Mouse (Mus musculus) hindbrain, embryonic 16.5 days (tissue): Measurements from ENCODE around the gene Wrap53. TPM values are rescaled to one million over a fixed set of nuclear protein-coding genes. Genes with fewer than 3 reads are reported as not detected.
"Not testable (repeated sequence)": the region's sequence is repeated elsewhere in the genome, so short reads cannot be mapped to it uniquely, and the experiment has no call there.

Experiments
- ATAC-seq: fragments of 200-750 bp; cut with Nextera tagmentation; 2 replicates; pipeline ENCODE4 v1.8.0; 2017; ENCODE audit warnings: moderate TSS enrichment, moderate library complexity
- H3K27ac ChIP-seq: fragments of 300-500 bp; sonication (generic); 2 replicates; pipeline ENCODE4 v1.5.1; 2014; ENCODE audit warnings: low read depth, mild to moderate bottlenecking, control low read depth, low read length, moderate library complexity
- H3K27me3 ChIP-seq: fragments of 300-500 bp; sonication (generic); replicated peaks from 2 replicates; pipeline ENCODE4 v1.6.1; 2014; ENCODE audit warnings: low read length; ENCODE audit not compliant: control insufficient read depth, insufficient read depth
- H3K36me3 ChIP-seq: fragments of 300-500 bp; sonication (generic); 2 replicates; pipeline ENCODE4 v1.6.1; 2014; ENCODE audit warnings: mild to moderate bottlenecking, low read length, moderate library complexity, mixed read lengths; ENCODE audit not compliant: control insufficient read depth, insufficient read depth
- H3K4me1 ChIP-seq: fragments of 300-500 bp; sonication (generic); 2 replicates; pipeline ENCODE4 v1.6.1; 2014; ENCODE audit warnings: low read depth, low read length; ENCODE audit not compliant: control insufficient read depth, insufficient read depth
- H3K4me2 ChIP-seq: fragments of 300-500 bp; sonication (generic); 2 replicates; pipeline ENCODE4 v1.6.1; 2014; ENCODE audit warnings: mild to moderate bottlenecking, low read length, control low read depth, moderate library complexity
- H3K4me3 ChIP-seq: fragments of 300-500 bp; sonication (generic); 2 replicates; pipeline ENCODE4 v1.5.1; 2014; ENCODE audit warnings: mild to moderate bottlenecking, low read length, control low read depth, moderate library complexity
- H3K9ac ChIP-seq: fragments of 300-500 bp; sonication (generic); 2 replicates; pipeline ENCODE4 v1.6.1; 2014; ENCODE audit warnings: low read depth, mild to moderate bottlenecking, control low read depth, low read length, moderate library complexity
- H3K9me3 ChIP-seq: fragments of 300-500 bp; sonication (generic); 2 replicates; pipeline ENCODE4 v1.6.1; 2014; ENCODE audit warnings: mild to moderate bottlenecking, low read length, moderate library complexity; ENCODE audit not compliant: control insufficient read depth
- WGBS: fragments of 180-500 bp; shearing (Covaris S2); extraction: QIAGEN DNeasy Blood & Tissue Kit; methylation state at CpG from one replicate; pipeline ENCODE4 v1.1.7; 2014; 5-methylcytosine and 5-hydroxymethylcytosine counted together
- polyA plus RNA-seq: library from polyadenylated mRNA; unstranded; fragments of >200 nt; fragmentation: Nextera tagmentation; extraction: Ambion mirVana; gene quantifications from 2 replicates; pipeline ENCODE4 v1.2.1, GENCODE M21; 2015

Gene Wrap53
- polyA plus RNA-seq, 1 experiment from 2014 or later: 18.2 TPM

DNA sequence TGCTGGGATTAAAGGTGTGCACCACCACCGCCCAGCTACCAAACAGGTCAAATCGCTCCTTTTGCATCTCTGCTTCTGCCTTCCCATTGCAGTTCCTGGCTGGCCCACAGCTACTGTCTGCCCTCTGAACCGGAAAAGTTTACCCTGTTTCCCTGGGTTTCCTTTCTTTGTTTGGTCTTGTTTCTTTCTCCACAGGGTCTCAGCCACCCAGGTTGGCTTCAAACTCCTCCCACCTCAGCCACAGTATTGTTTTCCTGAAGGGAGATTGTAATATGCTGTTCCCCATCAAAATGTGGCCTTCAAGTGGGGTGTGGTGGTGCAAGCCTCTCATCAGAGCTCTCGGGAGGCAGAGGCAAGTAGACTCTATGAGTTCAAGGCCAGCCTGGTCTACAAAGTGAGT lies 28.7 kb downstream of the Wrap53 start:
- H3K36me3 ChIP-seq: peaks cover 3% of the 10 kb centered on the region; the same call in 1 of the 2 replicates
- no peak overlapping the region for H3K27ac ChIP-seq
- no peaks in the 10 kb centered on the region for H3K27me3 ChIP-seq
- ATAC-seq: no peak
- H3K4me1 ChIP-seq: peaks cover 52% of the 10 kb centered on the region
- no peaks in the 10 kb centered on the region for H3K9me3 ChIP-seq
- H3K4me2 ChIP-seq: no peak overlapping the region
- H3K9ac ChIP-seq: no peak overlapping the region
- WGBS: 48% methylated on average over 4 of the region's 4 CpGs
- no peak overlapping the region for H3K4me3 ChIP-seq

DNA sequence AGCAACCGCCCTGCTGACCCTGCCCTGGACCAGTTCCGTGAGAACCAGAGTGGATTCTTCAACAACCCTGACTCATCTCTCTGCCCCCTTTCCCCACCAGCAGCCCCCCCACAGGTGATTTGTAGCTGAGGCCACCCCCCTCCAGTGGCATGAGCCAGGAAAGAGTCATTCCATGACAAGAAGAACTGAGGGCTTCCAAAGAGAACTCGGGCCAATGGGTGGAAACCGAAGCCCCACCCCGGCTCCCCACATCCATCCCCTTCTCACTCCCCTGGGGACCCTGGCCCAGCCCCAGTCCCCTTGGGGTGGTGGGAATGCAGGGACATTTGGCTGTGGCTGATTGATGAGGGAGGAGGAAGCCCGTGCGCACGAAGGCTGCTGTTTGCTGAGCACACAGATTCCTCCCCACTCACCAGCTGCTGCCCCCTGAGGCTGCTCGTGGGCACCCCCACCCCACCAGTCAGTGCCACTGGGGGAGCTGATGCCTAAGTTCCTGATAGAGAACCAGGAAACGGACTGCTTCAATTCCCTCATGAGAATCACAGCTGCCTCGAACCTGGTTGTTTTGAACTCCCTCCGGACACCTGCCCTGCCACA lies 30.9 kb downstream of the Wrap53 start, which contains the start of gene Dnah2:
Dnah2 (minus strand) TSS at position 51 of the 597 bp plus-strand sequence.
- H3K36me3 ChIP-seq: no peaks in the 10 kb centered on the region
- 0 out of 2 replicates have a peak within 1 kb of the TSS, but pooled peaks have one; percentile 14 for H3K9ac ChIP-seq
- no peak for ATAC-seq
- no peaks in the 10 kb centered on the region for H3K27me3 ChIP-seq
- H3K4me1 ChIP-seq: peaks cover 52% of the 10 kb centered on the region
- H3K9me3 ChIP-seq: no peaks in the 10 kb centered on the region
- H3K4me2 ChIP-seq: peak within 1 kb of the TSS; percentile 94; the same call in 1 of the 2 replicates
- no peak within 1 kb of the TSS for H3K4me3 ChIP-seq
- WGBS: 32% methylated on average over 12 of the region's 12 CpGs
- H3K27ac ChIP-seq: peak within 1 kb of the TSS; percentile 95; the same call in 1 of the 2 replicates

DNA sequence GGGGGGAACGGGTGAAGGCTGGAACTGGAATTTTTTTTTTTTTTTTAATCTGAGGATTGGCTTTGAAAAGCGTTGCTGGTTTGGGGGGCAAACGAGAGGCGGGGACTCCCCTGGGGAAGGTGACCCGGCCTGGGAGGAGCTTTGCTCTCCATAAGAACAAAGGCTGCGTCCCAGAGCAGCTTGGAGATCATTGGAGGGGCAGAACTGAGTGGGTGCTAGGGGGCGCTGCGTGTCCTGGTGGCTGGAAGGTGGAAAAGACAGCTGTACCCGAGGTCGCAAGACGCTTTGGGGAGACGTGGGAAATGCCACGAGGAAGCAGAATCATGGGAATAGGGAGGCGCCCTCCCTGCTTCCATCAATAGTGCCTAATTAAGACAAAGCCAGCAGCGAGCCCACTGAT lies 33.0 kb downstream of the Wrap53 start:
- peak; percentile 5; the same call in 1 of the 2 replicates for ATAC-seq
- WGBS: 4% methylated on average over 15 of the region's 15 CpGs
- peaks cover 41% of the 10 kb centered on the region for H3K4me1 ChIP-seq
- H3K9me3 ChIP-seq: no peaks in the 10 kb centered on the region
- H3K4me2 ChIP-seq: peak overlapping the region; percentile 94
- H3K27me3 ChIP-seq: no peaks in the 10 kb centered on the region
- no peaks in the 10 kb centered on the region for H3K36me3 ChIP-seq
- peak overlapping the region; percentile 54 for H3K4me3 ChIP-seq
- H3K9ac ChIP-seq: peak overlapping the region; percentile 74
- H3K27ac ChIP-seq: peak overlapping the region; percentile 95

DNA sequence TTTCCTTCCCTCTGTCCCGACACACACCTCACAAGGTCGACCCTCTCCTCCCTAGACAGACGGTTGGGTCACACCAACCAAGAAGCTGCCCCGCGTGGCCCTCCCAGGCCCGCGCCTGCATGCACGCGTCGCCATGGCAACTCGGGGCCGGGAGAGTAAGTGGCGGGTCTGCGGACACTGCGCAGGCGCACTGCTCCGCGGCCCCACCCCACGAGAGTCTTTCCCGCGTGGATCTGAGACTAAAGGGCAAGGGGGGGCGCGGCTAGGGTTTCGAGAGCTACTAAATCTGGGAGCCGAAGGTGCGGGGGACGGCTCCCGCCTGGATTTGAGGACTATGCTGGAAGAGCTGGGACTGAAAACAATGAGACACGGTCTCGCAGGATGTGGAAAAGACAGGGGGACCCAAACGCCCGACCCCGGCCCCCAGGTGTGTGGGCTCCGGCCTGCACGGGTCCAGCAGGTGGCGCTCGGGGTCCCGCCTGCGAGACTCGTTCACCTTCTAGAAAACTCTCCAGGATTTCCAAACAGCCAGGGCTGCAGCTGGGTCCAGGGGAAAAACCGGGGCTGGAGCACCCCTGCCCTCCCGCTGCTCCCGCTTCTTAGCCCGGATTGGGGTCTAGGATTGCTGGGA lies 33.5 kb downstream of the Wrap53 start:
- Histone ChIP-seq H3K27me3 (no peaks in the 10 kb centered on the region), H3K9ac (peak overlapping the region; percentile 74), H3K27ac (peak overlapping the region; percentile 95), H3K36me3 (no peaks in the 10 kb centered on the region), H3K4me2 (peak overlapping the region; percentile 94), H3K4me1 (peaks cover 41% of the 10 kb centered on the region), H3K4me3 (peak overlapping the region; percentile 54), H3K9me3 (no peaks in the 10 kb centered on the region)
- ATAC-seq: peak; percentile 79
- under 1% methylated on average over 44 of the region's 44 CpGs for WGBS

DNA sequence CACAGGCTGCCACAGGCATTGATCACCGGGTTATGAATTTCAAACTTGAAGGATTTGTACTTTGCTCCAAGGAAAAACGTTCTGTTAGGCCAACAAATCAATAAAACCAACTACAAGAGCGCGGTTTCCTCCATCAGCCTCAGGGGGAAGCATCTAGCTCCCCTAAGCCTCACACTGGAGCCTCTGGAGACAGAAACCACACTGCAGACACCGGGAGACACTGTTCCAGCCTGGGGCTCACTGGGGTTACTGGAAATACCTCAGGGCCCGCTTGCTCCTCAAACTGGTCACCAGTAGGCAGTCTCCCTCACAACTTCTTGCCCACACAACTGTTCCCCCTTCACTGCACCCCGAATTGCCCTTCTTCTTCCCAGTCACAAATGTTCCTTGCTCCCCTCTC lies 34.1 kb downstream of the Wrap53 start:
- peak overlapping the region; percentile 94 for H3K4me2 ChIP-seq
- H3K27ac ChIP-seq: peak overlapping the region; percentile 95
- H3K4me3 ChIP-seq: peak overlapping the region; percentile 54
- H3K36me3 ChIP-seq: no peaks in the 10 kb centered on the region
- ATAC-seq: peak; percentile 9; the same call in 1 of the 2 replicates
- H3K27me3 ChIP-seq: no peaks in the 10 kb centered on the region
- 12% methylated on average over 7 of the region's 7 CpGs for WGBS
- no peaks in the 10 kb centered on the region for H3K9me3 ChIP-seq
- H3K4me1 ChIP-seq: peaks cover 41% of the 10 kb centered on the region
- H3K9ac ChIP-seq: peak overlapping the region; percentile 74

DNA sequence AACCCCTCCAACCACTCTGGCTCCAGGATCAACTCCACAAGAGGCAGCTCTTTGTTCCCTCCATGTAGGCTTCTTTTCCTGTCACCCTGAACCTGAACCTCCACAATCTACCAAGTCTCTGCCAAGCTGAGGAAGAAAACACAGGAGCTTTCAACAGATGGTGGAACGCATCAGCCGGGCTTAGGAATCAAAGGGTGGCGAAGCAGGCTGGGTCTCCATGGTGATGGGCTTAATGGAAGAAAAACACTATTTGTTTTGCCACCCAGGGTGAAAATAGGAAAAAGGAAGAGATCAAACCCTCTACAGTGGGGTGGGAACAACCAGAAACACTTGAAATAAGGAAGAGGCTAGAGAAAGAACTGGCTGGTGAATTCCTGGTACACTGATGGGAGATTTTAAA lies 36.5 kb downstream of the Wrap53 start:
- peak overlapping the region; percentile 66 for H3K27ac ChIP-seq
- no peak for ATAC-seq
- H3K9ac ChIP-seq: no peak overlapping the region
- no peaks in the 10 kb centered on the region for H3K9me3 ChIP-seq
- H3K36me3 ChIP-seq: no peaks in the 10 kb centered on the region
- peaks cover 34% of the 10 kb centered on the region for H3K4me1 ChIP-seq
- 12% methylated on average over 3 of the region's 3 CpGs for WGBS
- no peaks in the 10 kb centered on the region for H3K27me3 ChIP-seq
- H3K4me2 ChIP-seq: peak overlapping the region; percentile 7; the same call in 1 of the 2 replicates
- H3K4me3 ChIP-seq: no peak overlapping the region; the same call in 1 of the 2 replicates

DNA sequence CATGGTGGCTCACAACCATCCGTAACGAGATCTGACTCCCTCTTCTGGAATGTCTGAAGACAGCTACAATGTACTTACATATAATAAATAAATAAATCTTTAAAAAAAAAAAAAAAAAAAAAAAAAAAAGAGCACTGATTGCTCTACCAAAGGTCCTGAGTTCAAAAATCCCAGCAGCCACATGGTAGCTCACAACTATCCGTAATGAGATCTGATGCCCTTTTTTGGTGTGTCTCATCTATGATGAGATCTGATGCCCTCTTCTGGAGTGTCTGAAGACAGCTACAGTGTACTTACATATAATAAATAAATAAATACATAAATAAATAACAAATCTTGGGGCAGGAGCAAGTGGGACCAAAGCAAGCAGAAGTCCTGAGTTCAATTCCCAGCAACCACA lies 38.3 kb downstream of the Wrap53 start:
- 81% methylated on average over 1 of the region's 3 CpGs for WGBS
- H3K9me3 ChIP-seq: not testable (repeated sequence)

DNA sequence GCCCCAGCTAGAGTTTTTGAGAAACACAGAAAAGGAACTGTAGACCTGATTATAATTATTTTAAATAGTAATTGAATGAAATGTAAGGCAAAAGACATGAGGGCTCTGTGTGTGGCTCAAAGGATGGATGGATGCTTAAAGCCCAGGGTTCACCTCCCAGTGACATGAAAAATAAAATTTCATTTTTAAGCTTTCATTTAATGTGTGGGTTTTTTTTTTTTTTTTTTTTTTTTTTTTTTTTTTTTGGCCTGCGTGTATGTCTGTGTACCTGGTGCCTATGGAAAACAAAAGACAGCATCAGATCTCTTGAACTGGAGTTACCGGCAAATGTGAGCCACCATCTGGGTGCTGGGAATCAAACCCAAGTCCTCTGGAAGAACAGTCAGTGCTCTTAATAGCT lies 39.4 kb downstream of the Wrap53 start:
- ATAC-seq: no peak
- Histone ChIP-seq H3K27ac (no peak overlapping the region), H3K27me3 (no peaks in the 10 kb centered on the region), H3K4me1 (peaks cover 15% of the 10 kb centered on the region), H3K36me3 (no peaks in the 10 kb centered on the region), H3K9me3 (no peaks in the 10 kb centered on the region), H3K9ac (no peak overlapping the region), H3K4me3 (no peak overlapping the region), H3K4me2 (no peak overlapping the region)
- 98% methylated on average over 2 of the region's 2 CpGs for WGBS

More for the DNA sequence above, 38.3 kb downstream of the Wrap53 start:
- not testable (repeated sequence) for H3K4me3 ChIP-seq, H3K36me3 ChIP-seq, H3K27me3 ChIP-seq, H3K27ac ChIP-seq, ATAC-seq, H3K4me2 ChIP-seq, H3K9ac ChIP-seq
- peaks cover 18% of the 10 kb centered on the region for H3K4me1 ChIP-seq

DNA sequence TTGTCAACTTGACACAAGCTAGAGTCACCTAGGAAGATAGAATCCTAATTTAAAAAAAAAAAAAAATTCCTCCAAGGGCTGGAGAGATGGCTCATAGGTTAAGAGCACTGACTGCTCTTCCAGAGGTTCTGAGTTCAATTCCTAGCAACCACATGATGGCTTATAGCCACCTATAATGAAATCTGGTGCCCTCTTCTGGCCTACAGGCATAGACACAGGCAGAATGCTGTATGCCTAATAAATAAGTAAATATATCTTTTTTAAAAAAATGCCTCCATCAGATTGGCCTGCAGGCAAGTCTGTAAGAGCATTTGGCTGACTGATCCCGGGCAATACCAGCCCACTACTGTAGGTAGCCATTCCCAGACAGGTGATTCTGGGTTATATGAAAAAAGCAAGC lies 45.1 kb downstream of the Wrap53 start:
- no peaks in the 10 kb centered on the region for H3K36me3 ChIP-seq
- no peak overlapping the region for H3K4me3 ChIP-seq
- H3K27ac ChIP-seq: no peak overlapping the region
- no peak for ATAC-seq
- H3K9me3 ChIP-seq: no peaks in the 10 kb centered on the region
- H3K27me3 ChIP-seq: no peaks in the 10 kb centered on the region
- no peak overlapping the region for H3K9ac ChIP-seq
- 78% methylated on average over 1 of the region's 1 CpGs for WGBS
- H3K4me1 ChIP-seq: no peaks in the 10 kb centered on the region
- no peak overlapping the region for H3K4me2 ChIP-seq
